Mouse (Mus musculus): ENCODE results near the gene Ndufc1. TPM values are rescaled to one million over a fixed set of nuclear protein-coding genes. Genes with fewer than 3 reads are reported as not detected.
"Not testable (repeated sequence)": the region's sequence is repeated elsewhere in the genome, so short reads cannot be mapped to it uniquely, and the experiment has no call there.

The Ndufc1 gene
- polyA plus RNA-seq, 1 experiment from 2014 or later: 1,322 TPM

- H3K4me1 ChIP-seq: peaks cover 31% of the 10 kb centered on the region
- H3K9ac ChIP-seq: peak within 1 kb of the TSS; percentile 99
- peak; percentile 85 for ATAC-seq (ENCODE audit: extremely low read depth, insufficient number of reproducible peaks, low FRiP score, low TSS enrichment)
- 5% methylated on average over 43 of the region's 43 CpGs for WGBS
- H3K27me3 ChIP-seq (replicated peaks): no peaks in the 10 kb centered on the region
- H3K9me3 ChIP-seq: no peaks in the 10 kb centered on the region
- H3K4me3 ChIP-seq: peak within 1 kb of the TSS; percentile 99
- no peaks in the 10 kb centered on the region; the same call in 1 of the 2 replicates for H3K36me3 ChIP-seq
- peak within 1 kb of the TSS; percentile 95 for H3K27ac ChIP-seq (replicated peaks)
- H3K4me2 ChIP-seq: peak within 1 kb of the TSS; percentile 86
These were observed 6.6 kb upstream of the Ndufc1 start, which contains the start of gene Naa15 for GRCm38 (mm10) chr3:51415098-51416072. TSS of gene Naa15 (plus strand) at chr3:51415148.

GRCm38 (mm10) chr3:51413276-51413675 is 4.5 kb upstream of the Ndufc1 start:
- Histone ChIP-seq H3K9ac (no peak overlapping the region), H3K4me2 (no peak overlapping the region), H3K27ac (replicated peaks) (no peak overlapping the region), H3K9me3 (no peaks in the 10 kb centered on the region), H3K36me3 (no peaks in the 10 kb centered on the region), H3K4me3 (no peak overlapping the region), H3K4me1 (peaks cover 23% of the 10 kb centered on the region), H3K27me3 (replicated peaks) (no peaks in the 10 kb centered on the region)
- 67% methylated on average over 1 of the region's 1 CpGs for WGBS
- no peak for ATAC-seq (ENCODE audit: extremely low read depth, insufficient number of reproducible peaks, low FRiP score, low TSS enrichment)

GRCm38 (mm10) chr3:51412457-51412856 is 3.7 kb upstream of the Ndufc1 start:
- Histone ChIP-seq H3K4me3 (no peak overlapping the region), H3K27ac (replicated peaks) (no peak overlapping the region), H3K9ac (no peak overlapping the region), H3K9me3 (no peaks in the 10 kb centered on the region), H3K36me3 (no peaks in the 10 kb centered on the region), H3K4me2 (no peak overlapping the region), H3K4me1 (peaks cover 23% of the 10 kb centered on the region), H3K27me3 (replicated peaks) (no peaks in the 10 kb centered on the region)
- ATAC-seq (ENCODE audit: extremely low read depth, insufficient number of reproducible peaks, low FRiP score, low TSS enrichment): no peak
- 82% methylated on average over 7 of the region's 7 CpGs for WGBS

DNA sequence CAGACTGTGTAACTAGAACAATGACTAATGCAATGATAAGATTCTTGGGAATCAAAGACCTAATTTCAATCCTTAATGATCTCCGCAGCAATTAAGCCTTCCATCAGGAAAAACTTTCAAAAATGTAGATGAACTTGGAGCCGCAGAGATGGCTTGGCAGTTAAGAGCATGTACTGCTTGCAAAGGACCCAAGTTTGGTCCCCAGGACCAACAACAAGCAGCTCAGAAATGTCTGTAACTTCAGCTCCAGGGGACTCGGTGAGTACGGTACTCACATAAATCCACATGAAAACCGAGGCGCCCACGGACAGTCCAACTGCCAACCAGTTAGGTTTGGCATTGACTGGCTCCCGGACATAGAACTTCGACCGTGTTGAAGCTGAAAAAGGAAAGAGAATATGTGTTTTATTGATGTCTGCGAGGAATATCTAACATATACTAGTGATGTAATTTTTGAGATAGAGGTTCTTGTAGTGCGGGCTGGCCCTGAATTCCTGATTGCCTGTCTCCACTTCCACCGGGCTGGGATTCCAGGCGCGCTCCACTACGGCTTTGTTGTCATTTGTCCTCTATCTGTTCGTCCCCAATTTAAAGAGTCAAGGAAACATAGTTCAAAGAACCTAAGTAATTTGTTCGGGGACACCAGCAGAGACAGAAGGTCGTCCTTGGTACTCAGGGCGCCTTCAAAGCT is 773 bp downstream of the Ndufc1 start:
- peaks cover 38% of the 10 kb centered on the region for H3K36me3 ChIP-seq
- no peaks in the 10 kb centered on the region for H3K9me3 ChIP-seq

GRCm38 (mm10) chr3:51402628-51403027 is 6.2 kb downstream of the Ndufc1 start:
- Histone ChIP-seq H3K27me3 (replicated peaks) (peaks cover 3% of the 10 kb centered on the region), H3K36me3 (peaks cover 44% of the 10 kb centered on the region), H3K4me2 (no peak overlapping the region), H3K9me3 (no peaks in the 10 kb centered on the region), H3K27ac (replicated peaks) (no peak overlapping the region), H3K4me3 (no peak overlapping the region), H3K4me1 (peaks cover 28% of the 10 kb centered on the region), H3K9ac (no peak overlapping the region)
- WGBS: 88% methylated on average over 12 of the region's 12 CpGs
- ATAC-seq (ENCODE audit: extremely low read depth, insufficient number of reproducible peaks, low FRiP score, low TSS enrichment): no peak

More for the DNA sequence above, 773 bp downstream of the Ndufc1 start:
- no peak for ATAC-seq (ENCODE audit: extremely low read depth, insufficient number of reproducible peaks, low FRiP score, low TSS enrichment)
- Histone ChIP-seq H3K4me3 (peak overlapping the region; percentile 94), H3K27me3 (replicated peaks) (no peaks in the 10 kb centered on the region), H3K9ac (peak overlapping the region; percentile 98), H3K4me2 (peak overlapping the region; percentile 82), H3K4me1 (peaks cover 24% of the 10 kb centered on the region), H3K27ac (replicated peaks) (peak overlapping the region; percentile 99)
- 18% methylated on average over 20 of the region's 20 CpGs for WGBS

DNA sequence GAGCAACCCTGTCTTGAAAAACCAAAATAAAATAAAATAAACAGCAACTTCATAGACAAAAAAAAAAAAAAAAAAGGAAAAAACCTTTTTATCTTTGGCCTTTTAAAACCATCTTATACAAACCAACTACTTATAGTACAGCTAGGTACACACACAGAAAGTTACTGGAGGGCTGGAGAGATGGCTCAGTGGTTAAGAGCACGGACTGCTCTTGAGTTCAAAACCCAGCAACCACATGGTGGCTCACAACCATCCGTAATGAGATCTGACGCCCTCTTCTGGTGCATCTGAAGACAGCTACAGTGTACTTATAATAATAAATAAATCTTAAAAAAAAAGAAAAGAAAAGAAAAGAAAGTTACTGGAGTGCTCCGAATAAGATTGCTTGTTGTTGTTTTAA is 6.7 kb downstream of the Ndufc1 start:
- Histone ChIP-seq H3K4me1 (peaks cover 23% of the 10 kb centered on the region), H3K36me3 (peaks cover 43% of the 10 kb centered on the region)
- not testable (repeated sequence) for H3K9ac ChIP-seq; H3K9me3 ChIP-seq; H3K27ac ChIP-seq (replicated peaks); H3K4me2 ChIP-seq; ATAC-seq (ENCODE audit: extremely low read depth, insufficient number of reproducible peaks, low FRiP score, low TSS enrichment); H3K27me3 ChIP-seq (replicated peaks); H3K4me3 ChIP-seq
- 68% methylated on average over 4 of the region's 4 CpGs for WGBS

DNA sequence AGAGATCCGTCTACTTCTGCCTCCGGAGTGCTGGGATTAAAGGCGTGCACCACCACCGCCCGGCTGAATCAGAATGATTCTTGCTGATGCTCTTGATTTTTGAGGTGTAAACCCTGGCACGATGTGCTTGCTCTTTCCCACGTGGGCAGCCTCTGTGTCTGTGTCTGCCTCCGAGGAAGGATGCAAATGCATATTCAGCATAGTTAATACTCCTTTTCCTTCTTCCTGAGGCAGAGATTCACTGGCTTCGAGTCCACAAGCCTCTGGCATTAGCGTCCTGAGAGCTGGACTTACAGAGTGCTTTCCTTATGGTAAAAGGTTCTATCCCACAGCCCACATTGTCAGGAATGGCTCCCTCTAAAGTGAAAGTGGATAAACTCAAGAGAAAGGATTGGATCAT is 8.1 kb downstream of the Ndufc1 start:
- H3K9me3 ChIP-seq: no peaks in the 10 kb centered on the region
- no peak overlapping the region for H3K27ac ChIP-seq (replicated peaks)
- H3K9ac ChIP-seq: peak overlapping the region; percentile 42; the same call in 1 of the 2 replicates
- H3K4me3 ChIP-seq: no peak overlapping the region
- H3K4me1 ChIP-seq: peaks cover 18% of the 10 kb centered on the region
- H3K4me2 ChIP-seq: 0 out of 2 replicates have a peak overlapping the region, but pooled peaks have one; percentile 6
- H3K27me3 ChIP-seq (replicated peaks): peaks cover 12% of the 10 kb centered on the region
- WGBS: 75% methylated on average over 10 of the region's 10 CpGs
- no peak for ATAC-seq (ENCODE audit: extremely low read depth, insufficient number of reproducible peaks, low FRiP score, low TSS enrichment)
- peaks cover 31% of the 10 kb centered on the region for H3K36me3 ChIP-seq

GRCm38 (mm10) chr3:51399531-51399930 is 9.3 kb downstream of the Ndufc1 start:
- 56% methylated on average over 4 of the region's 4 CpGs for WGBS
- no peak overlapping the region for H3K4me3 ChIP-seq
- H3K27ac ChIP-seq (replicated peaks): no peak overlapping the region
- no peaks in the 10 kb centered on the region for H3K9me3 ChIP-seq
- ATAC-seq (ENCODE audit: extremely low read depth, insufficient number of reproducible peaks, low FRiP score, low TSS enrichment): no peak
- peaks cover 18% of the 10 kb centered on the region for H3K4me1 ChIP-seq
- no peak overlapping the region for H3K9ac ChIP-seq
- no peak overlapping the region for H3K4me2 ChIP-seq
- peaks cover 22% of the 10 kb centered on the region for H3K36me3 ChIP-seq
- H3K27me3 ChIP-seq (replicated peaks): peaks cover 16% of the 10 kb centered on the region

DNA sequence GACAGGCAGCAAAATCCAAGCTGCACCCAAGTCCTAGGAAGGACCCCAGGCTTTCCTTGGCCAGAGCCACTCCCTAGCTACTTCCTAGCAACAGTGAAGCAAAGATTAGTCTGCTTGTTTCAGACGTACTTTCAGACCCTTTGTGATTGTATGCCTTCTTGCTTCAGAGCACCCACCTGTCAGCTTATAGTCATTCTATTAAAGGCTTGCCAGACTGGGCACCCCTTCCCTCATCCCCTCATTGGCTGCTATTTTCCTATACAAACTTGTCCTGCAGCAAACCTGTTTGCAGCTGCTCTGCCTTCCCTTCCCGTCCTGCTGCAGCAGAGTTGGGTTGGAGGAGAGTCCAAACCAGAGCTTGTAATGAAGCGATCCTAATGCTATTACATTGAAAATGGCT is 10.1 kb downstream of the Ndufc1 start:
- Histone ChIP-seq H3K27ac (replicated peaks) (no peak overlapping the region), H3K4me3 (no peak overlapping the region), H3K4me2 (0 out of 2 replicates have a peak overlapping the region, but pooled peaks have one; percentile 20), H3K9ac (no peak overlapping the region), H3K27me3 (replicated peaks) (peaks cover 16% of the 10 kb centered on the region), H3K36me3 (peaks cover 13% of the 10 kb centered on the region), H3K9me3 (no peaks in the 10 kb centered on the region), H3K4me1 (peaks cover 18% of the 10 kb centered on the region)
- ATAC-seq (ENCODE audit: extremely low read depth, insufficient number of reproducible peaks, low FRiP score, low TSS enrichment): no peak
- WGBS: 19% methylated on average over 3 of the region's 3 CpGs

DNA sequence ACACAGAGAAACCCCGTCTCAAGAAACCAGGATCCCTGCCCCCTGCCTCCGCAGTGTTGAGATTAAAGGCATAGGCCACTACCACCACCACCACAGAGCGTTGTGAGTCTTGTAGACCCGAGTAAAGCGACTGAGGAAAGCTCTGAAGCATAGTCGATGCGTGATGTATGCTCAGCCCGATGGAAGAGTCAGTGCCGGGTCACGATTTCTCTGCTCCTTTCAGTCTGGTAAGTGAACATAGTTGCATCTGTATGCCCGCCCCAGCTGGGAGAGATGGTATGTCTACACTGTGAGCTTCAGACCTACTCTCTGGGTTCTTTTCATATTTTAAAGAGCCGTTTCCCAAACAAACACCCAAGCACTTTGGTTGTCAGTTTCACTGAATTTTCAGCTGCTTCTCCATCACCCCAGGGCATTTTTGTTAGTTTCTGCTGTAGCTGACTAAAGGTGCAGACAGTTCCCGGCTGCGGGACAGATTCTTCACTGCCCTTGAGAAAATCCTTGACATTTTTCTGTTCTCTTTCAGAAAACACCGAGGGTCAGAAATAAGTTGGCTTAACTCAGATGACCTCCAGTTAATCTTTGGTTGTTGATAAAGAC is 11.0 kb downstream of the Ndufc1 start:
- H3K4me3 ChIP-seq: no peak overlapping the region
- H3K27me3 ChIP-seq (replicated peaks): peaks cover 16% of the 10 kb centered on the region
- no peak overlapping the region for H3K27ac ChIP-seq (replicated peaks)
- WGBS: 50% methylated on average over 15 of the region's 15 CpGs
- H3K36me3 ChIP-seq: peaks cover 4% of the 10 kb centered on the region
- no peak for ATAC-seq (ENCODE audit: extremely low read depth, insufficient number of reproducible peaks, low FRiP score, low TSS enrichment)
- H3K9me3 ChIP-seq: no peaks in the 10 kb centered on the region
- no peak overlapping the region for H3K9ac ChIP-seq
- H3K4me1 ChIP-seq: peaks cover 18% of the 10 kb centered on the region
- no peak overlapping the region for H3K4me2 ChIP-seq
